Mouse (Mus musculus) adipocyte (in vitro differentiated cells): ENCODE measurements around the gene Gm595.

Experiments used
- DNase-seq: peaks from one replicate; pipeline ENCODE4 v3.0.0-alpha.2; 2016; ENCODE audit warnings: low spot score

Gm595 gene

GRCm38 (mm10) chrX:48877613-48878012 is at the start of gene Gm595:
TSS of gene Gm595 (minus strand) at chrX:48877713.
- no peak for DNase-seq

DNA sequence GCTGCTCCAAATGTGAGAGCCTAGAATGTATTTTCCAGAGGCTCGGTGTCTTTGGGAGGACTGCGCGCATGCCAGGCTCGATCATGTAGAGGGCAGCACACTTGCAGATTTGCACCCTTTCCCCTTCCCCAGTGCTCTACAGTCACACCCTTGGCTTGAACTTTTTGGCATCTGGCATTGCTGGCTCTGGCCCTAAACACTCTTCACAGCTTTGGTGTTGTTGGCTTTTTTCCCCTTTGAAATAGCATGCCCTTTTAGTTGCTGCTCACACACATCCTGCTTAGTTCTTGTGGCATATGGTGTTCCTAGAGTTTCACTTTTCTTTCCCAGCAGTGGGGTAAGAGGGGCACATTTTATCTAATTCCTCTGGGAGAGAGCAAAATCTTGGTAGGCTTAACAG is 30.9 kb upstream of the Gm595 start:
- DNase-seq: peak; percentile 2

DNA sequence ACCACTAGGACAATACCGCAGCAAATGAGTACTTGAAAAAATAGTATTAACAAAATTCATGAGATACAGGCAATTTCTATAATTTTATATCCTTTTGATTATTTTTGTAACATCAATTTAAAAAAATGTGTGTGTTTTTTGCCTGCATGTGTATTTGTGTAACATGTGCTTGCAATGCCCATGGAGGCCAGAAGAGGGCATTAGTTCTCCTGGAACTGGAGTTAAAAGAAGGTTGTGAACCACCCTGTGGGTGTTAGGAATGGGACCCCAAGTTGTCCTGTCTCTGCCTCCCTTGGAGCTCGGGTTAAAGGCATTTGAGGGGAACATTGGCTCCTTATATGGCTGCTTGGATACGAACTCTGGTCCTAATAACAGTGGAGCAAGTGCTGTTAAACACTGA is 26.2 kb upstream of the Gm595 start:
- DNase-seq: no peak

DNA sequence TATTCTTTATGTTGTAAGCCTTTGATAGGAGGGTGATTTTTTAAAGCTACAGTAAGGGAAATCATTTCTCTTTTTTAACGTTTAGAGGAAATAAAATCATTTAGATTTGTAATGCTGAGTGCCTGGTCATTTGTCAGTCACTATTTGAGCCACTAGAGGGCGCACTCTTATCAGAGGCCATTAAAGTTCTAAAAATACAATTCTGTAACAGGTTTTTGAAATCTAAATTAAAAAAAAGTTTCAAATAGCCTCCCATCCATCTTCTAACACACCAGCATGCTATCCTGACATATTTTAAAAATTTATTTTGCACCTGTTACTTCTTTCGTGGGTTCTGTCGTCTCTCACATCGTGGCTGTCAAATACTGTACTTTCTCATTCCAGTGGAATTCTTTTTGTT is 22.0 kb upstream of the Gm595 start:
- peak; percentile 50 for DNase-seq

GRCm38 (mm10) chrX:48896803-48897202 is 19.3 kb upstream of the Gm595 start:
- DNase-seq: no peak

DNA sequence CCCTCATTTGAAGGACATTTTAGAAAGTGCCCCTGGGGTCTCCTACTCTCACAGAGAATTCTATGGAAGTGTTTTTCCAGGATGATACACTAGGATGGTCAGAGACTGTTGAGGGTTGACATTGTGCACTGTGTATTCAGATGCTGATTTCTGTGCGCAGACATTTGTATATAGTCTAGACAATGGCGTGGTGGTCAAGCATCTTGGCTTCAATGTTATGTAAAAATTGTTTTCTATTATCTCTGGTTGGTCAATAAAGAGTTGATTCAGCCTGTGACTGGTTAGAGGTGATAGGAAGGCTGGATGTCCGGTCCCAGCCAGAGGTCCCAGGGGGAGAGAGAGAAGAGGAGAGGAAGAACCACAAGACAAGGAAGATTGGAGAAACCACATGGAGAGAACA is 16.4 kb upstream of the Gm595 start:
- no peak for DNase-seq

- DNase-seq: no peak
Measured at GRCm38 (mm10) chrX:48890259-48890658, 12.7 kb upstream of the Gm595 start.

DNA sequence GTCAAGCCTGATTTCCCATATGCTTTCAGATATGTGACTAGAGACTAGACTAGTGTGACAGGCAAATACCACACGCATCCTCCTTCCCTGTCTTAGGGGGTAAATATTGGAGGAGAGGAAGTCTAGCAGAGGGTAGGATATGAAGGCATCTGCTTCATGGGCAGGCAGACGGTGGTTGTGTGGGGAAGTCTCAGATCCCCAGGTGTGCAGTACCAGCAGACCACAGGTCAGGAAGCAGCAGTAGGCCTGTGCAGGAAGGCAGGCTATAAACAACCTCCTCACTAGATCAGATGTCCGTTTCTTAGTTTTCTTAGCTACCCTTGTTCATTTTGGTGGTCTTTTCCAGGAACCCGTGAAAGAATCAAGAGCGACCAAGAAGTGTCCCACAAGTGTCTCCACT is 7.1 kb upstream of the Gm595 start:
- no peak for DNase-seq
